Mouse (Mus musculus) kidney, postnatal 0 days (tissue): ENCODE measurements at regions not wholly inside any gene's neighbourhood (a gene's known extent, or its start where the extent isn't known, plus 50 kb on each side); places are given as distances from the start of the nearest gene placed in this dataset.

ENCODE experiments used
- ATAC-seq: fragments of 200-750 bp; cut with Nextera tagmentation; replicated peaks from 2 replicates; pipeline ENCODE4 v1.8.0; 2017; ENCODE audit warnings: low read depth, moderate number of reproducible peaks, moderate TSS enrichment, moderate library complexity; ENCODE audit not compliant: low FRiP score
- DNase-seq: peaks from one replicate; pipeline ENCODE4 v3.0.0-alpha.2; 2016; ENCODE audit warnings: low spot score
- H3K27ac ChIP-seq: fragments of 300-500 bp; sonication (generic); 2 replicates; pipeline ENCODE4 v1.5.1; 2014; ENCODE audit warnings: mild to moderate bottlenecking
- H3K27me3 ChIP-seq: fragments of 300-500 bp; sonication (generic); 2 replicates; pipeline ENCODE4 v1.6.1; 2014; ENCODE audit warnings: low read length, mixed read lengths; ENCODE audit not compliant: insufficient read depth
- H3K36me3 ChIP-seq: fragments of 300-500 bp; sonication (generic); 2 replicates; pipeline ENCODE4 v1.6.1; 2014; ENCODE audit warnings: low read length, mixed read lengths; ENCODE audit not compliant: insufficient read depth
- H3K4me1 ChIP-seq: fragments of 300-500 bp; sonication (generic); replicated peaks from 2 replicates; pipeline ENCODE4 v1.6.1; 2014; ENCODE audit warnings: antibody characterized with exemption, low read length, mixed read lengths; ENCODE audit not compliant: insufficient read depth
- H3K4me2 ChIP-seq: fragments of 300-500 bp; sonication (generic); 2 replicates; pipeline ENCODE4 v1.6.1; 2014; ENCODE audit warnings: mild to moderate bottlenecking, low read length, moderate library complexity, mixed read lengths
- H3K4me3 ChIP-seq: fragments of 300-500 bp; sonication (generic); replicated peaks from 2 replicates; pipeline ENCODE4 v1.5.1; 2014; ENCODE audit warnings: low read depth, low read length
- H3K9ac ChIP-seq: fragments of 300-500 bp; sonication (generic); 2 replicates; pipeline ENCODE4 v1.6.1; 2014; ENCODE audit warnings: low read depth, low read length
- H3K9me3 ChIP-seq: fragments of 300-500 bp; sonication (generic); replicated peaks from 2 replicates; pipeline ENCODE4 v1.6.1; 2016; ENCODE audit warnings: low read length, inconsistent platforms, mixed read lengths
- CTCF ChIP-seq: IDR thresholded peaks from 2 replicates; pipeline ENCODE4 v1.5.1; 2016; ENCODE audit warnings: antibody characterized with exemption, low read depth, mild to moderate bottlenecking, moderate library complexity
- WGBS: fragments of 180-500 bp; shearing (Covaris S2); extraction: QIAGEN DNeasy Blood & Tissue Kit; methylation state at CpG from one replicate; pipeline ENCODE4 v1.1.7; 2014; 5-methylcytosine and 5-hydroxymethylcytosine counted together

DNA sequence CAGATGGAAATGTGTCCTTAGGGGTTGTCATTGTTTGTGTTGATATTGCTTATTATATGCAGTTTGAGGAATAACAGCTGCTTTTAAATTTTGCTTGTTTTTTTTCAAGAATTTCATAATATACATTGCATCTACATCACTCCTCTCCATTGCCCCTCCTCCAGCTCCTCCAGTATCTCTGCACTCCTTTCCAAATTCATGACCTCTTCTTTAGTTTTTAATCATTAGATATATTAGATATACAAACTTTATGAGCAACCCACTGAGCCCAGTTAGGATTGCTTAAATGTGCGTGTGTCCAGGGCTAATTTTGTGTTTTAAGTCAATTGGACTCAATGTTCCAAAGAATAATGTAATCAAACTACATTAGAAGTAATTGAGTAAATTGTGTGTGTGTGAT is 232.7 kb downstream of the Scg2 start:
- no peak for DNase-seq
- ATAC-seq = no peak
- TF ChIP-seq CTCF = no peak
- H3K27ac ChIP-seq = no peak overlapping the region
- H3K9me3 ChIP-seq = no peaks in the 10 kb centered on the region
- 64% methylated on average over 1 of the region's 1 CpGs for WGBS
- H3K9ac ChIP-seq = no peak overlapping the region
- no peak overlapping the region for H3K4me3 ChIP-seq
- no peaks in the 10 kb centered on the region for H3K4me1 ChIP-seq
- no peaks in the 10 kb centered on the region for H3K27me3 ChIP-seq
- H3K4me2 ChIP-seq = no peak overlapping the region
- no peaks in the 10 kb centered on the region for H3K36me3 ChIP-seq

DNA sequence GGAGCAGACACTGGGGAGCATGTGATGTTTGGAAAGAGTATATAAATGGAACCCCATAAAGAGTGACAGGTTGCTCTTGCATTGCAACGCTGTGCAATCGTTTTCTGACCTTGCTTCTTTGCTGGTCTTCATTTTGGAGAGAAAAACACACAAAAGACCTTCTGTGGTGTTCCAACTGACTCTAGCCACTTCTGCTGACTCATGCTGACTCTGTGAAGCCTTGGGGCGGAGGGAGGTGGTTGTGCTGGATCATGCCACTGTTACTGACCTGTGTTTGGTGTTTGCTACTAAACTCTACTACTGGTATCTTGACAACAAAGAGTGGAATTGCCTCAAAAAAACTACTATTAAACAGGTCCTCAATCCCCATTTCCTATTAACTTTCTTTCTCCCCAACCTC is 242.2 kb downstream of the Scg2 start:
- Histone ChIP-seq H3K36me3 (no peaks in the 10 kb centered on the region), H3K27ac (no peak overlapping the region), H3K4me1 (no peaks in the 10 kb centered on the region), H3K9ac (no peak overlapping the region), H3K4me3 (no peak overlapping the region), H3K4me2 (no peak overlapping the region), H3K27me3 (no peaks in the 10 kb centered on the region), H3K9me3 (no peaks in the 10 kb centered on the region)
- WGBS = 90% methylated on average over 3 of the region's 3 CpGs
- no peak for ATAC-seq
- no peak for DNase-seq
- TF ChIP-seq CTCF = no peak

DNA sequence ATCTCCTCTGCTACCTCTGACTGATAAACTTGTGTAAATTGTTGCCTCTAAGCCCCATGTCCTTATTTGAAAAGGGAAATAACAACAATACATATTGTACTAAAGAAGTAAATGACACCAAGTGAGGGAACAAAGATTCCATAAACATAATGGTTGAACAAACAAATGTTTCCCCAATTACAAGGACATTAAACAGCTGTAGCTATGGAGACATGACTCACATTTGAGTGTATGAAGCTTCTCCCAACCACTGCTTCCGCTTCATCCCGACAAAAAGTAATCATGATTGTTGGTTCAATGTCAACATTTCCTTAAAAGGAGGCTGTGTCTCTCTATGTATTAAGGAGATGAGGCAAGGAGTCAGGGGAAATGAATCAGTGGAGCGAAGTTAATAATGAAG is 248.9 kb downstream of the Scg2 start:
- no peaks in the 10 kb centered on the region for H3K36me3 ChIP-seq
- H3K27ac ChIP-seq = no peak overlapping the region
- ATAC-seq = no peak
- peak; percentile 8 for DNase-seq
- no peaks in the 10 kb centered on the region for H3K9me3 ChIP-seq
- H3K4me2 ChIP-seq = no peak overlapping the region
- 82% methylated on average over 3 of the region's 3 CpGs for WGBS
- H3K27me3 ChIP-seq = no peaks in the 10 kb centered on the region
- no peak for TF ChIP-seq CTCF
- H3K4me1 ChIP-seq = no peaks in the 10 kb centered on the region
- no peak overlapping the region for H3K4me3 ChIP-seq
- H3K9ac ChIP-seq = no peak overlapping the region

DNA sequence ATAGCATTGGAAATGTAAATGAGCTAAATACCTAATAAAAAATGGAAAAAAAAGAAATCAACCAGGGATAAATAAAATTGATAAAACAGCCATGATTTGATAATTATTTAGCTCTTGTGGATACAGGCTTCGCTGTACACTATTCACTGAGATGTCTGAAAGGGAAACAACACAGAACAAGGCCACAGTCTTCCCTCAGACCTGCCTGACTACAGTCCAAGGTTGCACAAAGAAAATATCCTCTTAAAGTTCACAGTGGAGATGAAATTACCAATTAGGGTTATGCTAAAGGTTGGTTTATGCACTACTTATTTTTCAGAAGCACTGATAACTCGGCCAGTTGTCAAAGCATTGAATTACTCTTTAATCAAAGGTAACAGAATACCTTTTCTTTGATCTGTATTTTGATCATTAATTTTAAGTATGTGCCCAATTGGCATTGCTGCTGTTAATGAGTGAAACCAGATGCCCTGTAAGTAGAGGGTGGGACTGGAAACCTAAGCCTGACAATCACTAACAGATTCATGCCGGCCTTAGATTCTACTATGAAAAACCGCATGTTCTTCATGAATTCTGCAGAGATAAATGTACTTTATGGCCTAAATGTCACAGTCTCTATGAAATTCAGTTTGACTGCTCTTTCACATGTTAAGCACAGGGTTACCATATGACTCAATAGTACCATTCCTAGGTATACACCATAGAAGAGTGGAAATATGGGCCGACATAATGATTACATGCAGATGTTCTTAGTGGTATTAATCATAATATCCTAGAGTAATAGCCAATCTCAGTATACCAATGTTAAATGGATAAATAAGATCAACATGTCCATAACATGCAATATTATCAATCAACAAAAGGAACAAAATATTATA is 256.1 kb downstream of the Scg2 start:
- H3K4me2 ChIP-seq = no peak overlapping the region
- no peak overlapping the region for H3K27ac ChIP-seq
- no peak for ATAC-seq
- H3K4me3 ChIP-seq = no peak overlapping the region
- H3K9ac ChIP-seq = no peak overlapping the region
- 63% methylated on average over 5 of the region's 5 CpGs for WGBS
- peak; percentile 8 for DNase-seq
- H3K9me3 ChIP-seq = no peaks in the 10 kb centered on the region
- H3K4me1 ChIP-seq = no peaks in the 10 kb centered on the region
- no peaks in the 10 kb centered on the region for H3K27me3 ChIP-seq
- H3K36me3 ChIP-seq = no peaks in the 10 kb centered on the region
- no peak for TF ChIP-seq CTCF

GRCm38 (mm10) chr1:79144113-79144512 is 295.8 kb downstream of the Scg2 start:
- no peaks in the 10 kb centered on the region for H3K27me3 ChIP-seq
- H3K4me2 ChIP-seq = no peak overlapping the region
- H3K36me3 ChIP-seq = no peaks in the 10 kb centered on the region
- H3K4me3 ChIP-seq = no peak overlapping the region
- no peak overlapping the region for H3K9ac ChIP-seq
- H3K27ac ChIP-seq = no peak overlapping the region
- no peak for TF ChIP-seq CTCF
- no peaks in the 10 kb centered on the region for H3K9me3 ChIP-seq
- DNase-seq = no peak
- ATAC-seq = no peak
- 94% methylated on average over 3 of the region's 3 CpGs for WGBS
- H3K4me1 ChIP-seq = no peaks in the 10 kb centered on the region
